In genomic region chr12:111574887-111575838, GRCm38 (mm10) we compare ENCODE assay signal across 8 mouse cellular contexts. TPM values are rescaled to one million over a fixed set of nuclear protein-coding genes. Genes with fewer than 3 reads are reported as not detected.
DNase-seq lines count a peak whose midpoint lies in the region; ATAC-seq and TF ChIP-seq lines count a peak whose summit lies in the region.

No protein-coding gene starts in this region.

- peak; percentile 70 for DNase-seq in 3134 (ENCODE audit: extremely low read depth, insufficient read length, low spot score)
- peak; percentile 60 for DNase-seq in adipocyte (ENCODE audit: low spot score)
- DNase-seq in embryo, embryonic 10.5 days (ENCODE audit: low spot score) = peak; percentile 60
- DNase-seq in heart, adult 18-20 months = peak; percentile 55 to 64
- DNase-seq in kidney, adult 18-20 months = peak; percentile 66
- DNase-seq in lung, embryonic 14.5 days = peak; percentile 68

- peak overlapping the region; percentile 100 for H3K4me3 ChIP-seq in lung, embryonic 14.5 days (ENCODE audit: low read depth, low read length)
- peak overlapping the region; percentile 98 for H3K4me3 ChIP-seq in neural tube, embryonic 13.5 days
- H3K4me3 ChIP-seq in testis, adult 2 months (ENCODE audit: control insufficient read depth, low read depth, low read length) = peak overlapping the region; percentile 97

- peak overlapping the region; percentile 86 for H3K4me2 ChIP-seq in lung, embryonic 14.5 days
- H3K4me2 ChIP-seq in neural tube, embryonic 13.5 days = peak overlapping the region; percentile 89

- no peaks in the 10 kb centered on the region for H3K36me3 ChIP-seq in lung, embryonic 14.5 days (ENCODE audit: insufficient read depth)
- H3K36me3 ChIP-seq in neural tube, embryonic 13.5 days = no peaks in the 10 kb centered on the region
- H3K36me3 ChIP-seq in testis, adult 2 months (ENCODE audit: control insufficient read depth, insufficient read depth, low read length) = no peaks in the 10 kb centered on the region; the same call in 1 of the 2 replicates

- peak overlapping the region; percentile 94 for H3K27ac ChIP-seq in lung, embryonic 14.5 days (ENCODE audit: low read depth)
- peak overlapping the region; percentile 98 for H3K27ac ChIP-seq in neural tube, embryonic 13.5 days (replicated peaks)
- peak overlapping the region; percentile 92 for H3K27ac ChIP-seq in testis, adult 2 months (ENCODE audit: control insufficient read depth, insufficient read depth, low read depth, low read length)

- H3K27me3 ChIP-seq in lung, embryonic 14.5 days (ENCODE audit: insufficient read depth, low read length) = no peaks in the 10 kb centered on the region
- no peaks in the 10 kb centered on the region for H3K27me3 ChIP-seq in neural tube, embryonic 13.5 days
- H3K27me3 ChIP-seq in testis, adult 2 months (ENCODE audit: control insufficient read depth, insufficient read depth, low read length) = no peaks in the 10 kb centered on the region

- peaks cover 10% of the 10 kb centered on the region; the same call in 1 of the 2 replicates for H3K4me1 ChIP-seq in lung, embryonic 14.5 days (ENCODE audit: insufficient read depth)
- H3K4me1 ChIP-seq in neural tube, embryonic 13.5 days (replicated peaks) = peaks cover 41% of the 10 kb centered on the region
- peaks cover 2% of the 10 kb centered on the region for H3K4me1 ChIP-seq in testis, adult 2 months (ENCODE audit: control insufficient read depth, insufficient read depth, low read length)

- no peaks in the 10 kb centered on the region for H3K9me3 ChIP-seq in lung, embryonic 14.5 days (ENCODE audit: low read depth, low read length)
- no peaks in the 10 kb centered on the region for H3K9me3 ChIP-seq in neural tube, embryonic 13.5 days

- no peak for TF ChIP-seq POLR2A in testis, adult 2 months (IDR thresholded peaks at IDR 0.05; ENCODE audit: control insufficient read depth, low read depth, low read length)

- H3K9ac ChIP-seq in lung, embryonic 14.5 days = peak overlapping the region; percentile 97
- H3K9ac ChIP-seq in neural tube, embryonic 13.5 days = peak overlapping the region; percentile 100

- under 1% methylated on average over 58 of the region's 58 CpGs for WGBS in lung, embryonic 14.5 days
- WGBS in neural tube, embryonic 13.5 days = under 1% methylated on average over 58 of the region's 58 CpGs

- no peak for TF ChIP-seq CTCF in lung, embryonic 14.5 days (IDR thresholded peaks at IDR 0.05; ENCODE audit: low read depth)
- no peak for TF ChIP-seq CTCF in testis, adult 2 months (IDR thresholded peaks at IDR 0.05; ENCODE audit: control insufficient read depth, insufficient read depth, insufficient replicate concordance, low read depth, low read length)

- ATAC-seq in lung, embryonic 14.5 days (ENCODE audit: insufficient read depth) = peak; percentile 54
- ATAC-seq in neural tube, embryonic 13.5 days (ENCODE audit: low read depth) = peak; percentile 57

RNA-seq across cellular contexts. Expression of gene Mark3, which starts 0.8 kb away (rescaled TPM):
- total RNA-seq in heart, adult 18-20 months (2021) = 10 to 100 TPM; 45.5 to 47.4 TPM
- polyA plus RNA-seq in lung, embryonic 14.5 days (2014; fragmentation: Nextera tagmentation; extraction: Ambion mirVana) = 57.3 and 62.0 TPM in 2 replicates
- polyA plus RNA-seq in neural tube, embryonic 13.5 days (2015; fragmentation: Nextera tagmentation; extraction: Ambion mirVana) = 53.1 and 61.5 TPM in 2 replicates
- polyA plus RNA-seq in testis, adult 2 months (2012; rRNA removed) = 17.0 and 21.4 TPM in 2 replicates

RNA-seq across cellular contexts. Expression of gene Eif5, which starts 37.3 kb away (rescaled TPM):
- total RNA-seq in heart, adult 18-20 months (2021) = 100 to 1,000 TPM; 170 to 186 TPM
- 479 and 486 TPM in 2 replicates for polyA plus RNA-seq in lung, embryonic 14.5 days (2014; fragmentation: Nextera tagmentation; extraction: Ambion mirVana)
- polyA plus RNA-seq in neural tube, embryonic 13.5 days (2015; fragmentation: Nextera tagmentation; extraction: Ambion mirVana) = 552 and 587 TPM in 2 replicates
- polyA plus RNA-seq in testis, adult 2 months (2012; rRNA removed) = 280 and 283 TPM in 2 replicates

Comparison
In these comparisons a context has a peak if more than half of its experiments do, and no peak if none do; other contexts are left out.
1. Peak in every context shown above with its lines: DNase-seq, ATAC-seq, H3K4me3 ChIP-seq and H3K27ac ChIP-seq.